Mouse (Mus musculus): Measurements from ENCODE around the gene Ncmap.

The Ncmap gene

DNA sequence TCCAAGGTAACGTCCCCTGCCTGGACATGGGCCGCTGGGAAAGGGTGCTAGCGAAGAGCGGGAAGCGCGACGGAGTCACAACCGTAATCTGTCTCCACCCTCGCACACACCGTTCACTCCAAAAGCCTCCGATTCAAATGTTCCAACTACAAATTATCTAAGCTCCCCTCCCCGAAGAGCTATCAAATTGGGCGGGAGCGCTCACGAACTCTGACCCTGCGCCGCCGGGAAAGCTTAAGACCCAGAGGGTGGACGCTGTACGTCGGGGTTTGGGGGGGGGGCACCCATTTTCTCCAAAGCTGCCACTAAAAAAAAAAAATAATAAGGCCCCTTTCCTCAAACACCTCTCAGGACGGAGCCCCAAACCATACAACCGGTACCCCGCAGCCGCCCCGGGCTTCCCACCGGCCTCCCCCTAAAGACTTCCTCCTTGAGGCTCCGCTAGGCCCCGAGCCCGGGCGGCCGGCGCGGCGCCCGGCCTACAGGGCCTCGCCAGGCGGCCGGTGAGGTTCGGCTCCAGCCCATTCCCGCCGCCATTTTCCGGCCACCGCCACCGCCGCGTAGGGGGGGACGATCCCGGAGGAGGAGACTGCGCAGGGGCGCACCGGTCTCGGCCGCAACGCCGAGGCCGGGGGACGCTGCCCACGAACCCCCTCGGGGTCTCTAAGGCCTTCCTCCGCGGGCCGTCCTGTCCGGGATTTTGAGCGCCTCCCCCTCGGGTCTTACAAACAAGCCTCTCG is 45.5 kb downstream of the Ncmap start:
- DNase-seq = peak; percentile 10

DNA sequence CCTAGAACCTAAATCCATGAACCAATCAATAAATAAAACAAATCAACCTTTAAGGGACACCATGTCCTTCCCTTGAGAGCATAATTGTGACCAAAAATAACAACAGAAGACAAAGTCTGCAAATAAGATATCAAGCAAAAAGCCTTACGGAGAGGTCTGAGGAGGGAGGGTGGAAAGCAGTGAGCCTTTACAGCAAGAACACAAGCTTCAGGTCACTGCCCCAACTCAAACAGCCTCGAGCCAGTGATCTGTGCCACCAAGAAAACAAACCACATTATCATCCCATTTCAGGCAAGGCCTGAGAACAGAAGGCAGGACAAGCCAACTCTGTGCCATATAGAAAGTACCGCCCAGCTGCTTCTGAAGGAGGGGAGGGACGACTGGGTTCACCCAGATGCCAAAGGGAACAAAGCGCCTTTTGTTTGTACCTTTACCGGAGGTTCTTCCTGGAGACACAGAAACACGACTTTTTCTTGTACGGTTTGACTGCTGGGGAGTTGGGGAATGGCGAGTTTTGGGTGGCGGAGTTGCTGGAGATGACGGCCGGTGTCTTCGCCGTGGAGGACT is 60.6 kb downstream of the Ncmap start:
- no peak for DNase-seq

DNA sequence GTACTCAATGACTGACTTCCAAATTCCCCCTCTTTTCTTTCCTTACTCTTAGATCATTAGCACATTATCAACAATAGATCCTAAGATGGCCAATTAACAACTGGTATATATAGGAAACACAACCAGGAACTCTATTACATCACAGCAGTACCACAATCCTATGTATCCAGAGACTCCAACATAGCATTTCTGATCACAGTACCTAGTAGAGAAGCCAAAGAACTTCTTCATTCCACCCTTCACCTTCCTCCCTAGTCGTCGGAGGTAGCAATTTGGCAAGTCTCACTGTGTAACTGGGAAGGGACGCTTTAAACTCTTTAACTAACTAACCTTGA is 62.0 kb downstream of the Ncmap start:
- no peak for DNase-seq

DNA sequence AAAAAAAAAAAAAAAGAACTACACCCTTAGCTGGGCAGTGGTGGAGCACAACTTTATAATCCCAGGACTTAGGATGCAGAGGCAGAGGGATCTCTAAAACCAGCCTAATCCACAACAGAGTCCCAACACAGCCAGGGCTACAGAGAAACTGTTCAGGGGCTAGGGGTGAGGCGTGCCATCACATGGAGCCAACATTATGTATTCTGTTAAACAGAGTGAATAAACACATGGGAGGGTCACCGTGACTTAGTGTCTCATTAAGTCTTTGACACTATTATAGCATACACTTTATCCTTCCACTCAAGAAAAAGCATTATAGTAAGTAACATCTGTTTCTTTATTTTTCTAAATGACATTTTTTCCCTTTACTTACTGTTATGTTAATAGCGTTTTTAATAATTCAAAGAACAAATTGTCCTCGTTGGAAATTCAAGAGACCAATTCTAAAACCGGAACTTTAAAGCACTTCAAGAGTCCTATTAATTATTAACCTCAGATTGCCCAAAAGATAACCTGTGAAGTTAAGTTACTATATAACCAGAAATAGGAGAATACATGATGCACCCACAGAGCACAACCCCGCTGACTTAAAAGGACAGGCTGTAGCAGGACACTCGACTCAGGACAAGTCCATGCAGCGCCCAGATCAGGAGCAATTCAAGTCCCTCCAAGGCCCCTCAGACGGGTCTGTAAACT is 62.6 kb downstream of the Ncmap start:
- DNase-seq = no peak

DNA sequence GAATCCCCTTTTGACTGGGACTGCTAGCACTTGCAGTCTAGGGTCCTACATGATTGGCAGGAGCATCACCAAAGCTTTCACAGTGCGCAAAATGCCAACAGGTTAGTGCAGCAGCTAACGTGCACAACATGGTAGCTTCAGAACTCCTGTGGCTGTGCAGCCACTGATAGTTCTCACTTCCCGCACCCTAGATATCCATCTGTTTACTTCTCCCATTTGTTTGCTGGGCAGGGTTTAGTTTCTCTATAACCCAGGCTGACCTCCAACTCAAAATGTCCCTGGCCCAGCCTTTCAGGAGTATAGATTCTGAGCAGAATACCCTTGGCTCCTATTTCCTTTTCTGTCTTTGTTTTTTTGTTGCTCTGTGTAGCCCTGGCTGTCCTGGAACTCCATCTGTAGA is 71.6 kb downstream of the Ncmap start:
- no peak for DNase-seq

DNA sequence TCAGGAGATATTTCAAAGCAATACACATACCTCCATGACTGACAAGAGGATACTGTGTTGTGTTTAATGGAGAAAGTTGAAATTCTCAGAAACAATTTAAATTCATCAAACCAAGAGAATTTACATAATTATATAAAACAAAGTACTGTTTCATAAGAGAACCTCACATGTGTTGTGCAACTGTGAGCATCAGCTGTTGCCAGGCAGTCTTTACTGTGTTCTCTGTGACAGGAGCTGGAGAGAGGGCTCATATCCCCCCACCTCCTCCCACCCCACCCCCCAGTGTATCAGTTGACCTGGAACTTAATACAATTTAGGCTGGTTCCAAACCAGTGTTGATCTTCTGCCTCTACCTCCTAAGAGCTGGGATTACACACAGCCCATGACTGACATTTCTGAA is 72.0 kb downstream of the Ncmap start:
- no peak for DNase-seq

DNA sequence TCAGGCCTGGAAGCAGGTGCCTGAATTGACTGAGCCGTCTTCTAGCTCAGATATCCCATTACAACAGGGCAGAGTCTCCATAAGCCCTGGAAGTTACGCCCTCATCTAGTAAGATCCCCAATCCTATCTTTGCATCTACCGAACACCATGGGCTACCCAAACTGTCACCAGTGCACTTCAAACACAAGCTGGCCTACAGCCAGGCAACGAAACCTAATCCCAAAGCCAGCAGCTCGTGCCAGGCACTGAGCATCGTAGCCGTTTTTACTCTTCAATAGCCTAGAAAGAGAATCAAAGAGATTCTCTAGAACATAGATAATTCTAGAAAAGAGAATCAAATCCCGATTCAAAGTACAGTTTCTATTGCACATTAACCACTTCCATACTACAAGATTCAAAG is 75.0 kb downstream of the Ncmap start:
- DNase-seq = no peak
